Mouse (Mus musculus): ENCODE results near the gene Socs1. TPM values are rescaled to one million over a fixed set of nuclear protein-coding genes. Genes with fewer than 3 reads are reported as not detected.

Gene Socs1
- polyA plus RNA-seq, 1 experiment, result 4.0 TPM

DNA sequence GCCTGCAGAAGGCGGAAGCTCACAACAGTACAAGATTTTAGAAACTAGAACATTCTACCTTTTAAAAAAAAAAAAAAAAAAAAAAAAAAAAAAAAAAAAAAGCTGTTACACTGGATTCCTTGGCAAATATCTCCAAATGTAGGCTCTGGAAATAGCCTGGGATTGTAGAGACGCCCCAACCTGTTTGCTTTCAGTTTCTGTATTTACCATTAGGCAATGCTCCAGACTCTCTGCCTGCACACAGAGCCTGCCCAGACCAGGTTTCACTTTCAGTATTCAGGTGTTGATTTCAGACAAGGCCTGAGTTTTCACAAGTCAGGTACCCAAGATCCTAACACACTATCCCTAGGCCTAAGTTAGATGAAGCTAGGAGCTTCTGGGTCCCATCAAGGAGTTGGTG is 44.3 kb downstream of the Socs1 start:
- Histone ChIP-seq H3K27ac (ENCODE audit: control insufficient read depth, insufficient read depth, low read depth, low read length) (no peak overlapping the region), H3K4me1 (ENCODE audit: control insufficient read depth, insufficient read depth, low read length) (no peaks in the 10 kb centered on the region), H3K4me3 (ENCODE audit: control insufficient read depth, low read depth, low read length) (no peak overlapping the region), H3K36me3 (ENCODE audit: control insufficient read depth, insufficient read depth, low read length) (no peaks in the 10 kb centered on the region), H3K27me3 (ENCODE audit: control insufficient read depth, insufficient read depth, low read length) (no peaks in the 10 kb centered on the region)
- TF ChIP-seq POLR2A (IDR thresholded peaks at IDR 0.05; ENCODE audit: control insufficient read depth, low read depth, low read length), result no peak
- no peak for TF ChIP-seq CTCF (IDR thresholded peaks at IDR 0.05; ENCODE audit: control insufficient read depth, insufficient read depth, insufficient replicate concordance, low read depth, low read length)

DNA sequence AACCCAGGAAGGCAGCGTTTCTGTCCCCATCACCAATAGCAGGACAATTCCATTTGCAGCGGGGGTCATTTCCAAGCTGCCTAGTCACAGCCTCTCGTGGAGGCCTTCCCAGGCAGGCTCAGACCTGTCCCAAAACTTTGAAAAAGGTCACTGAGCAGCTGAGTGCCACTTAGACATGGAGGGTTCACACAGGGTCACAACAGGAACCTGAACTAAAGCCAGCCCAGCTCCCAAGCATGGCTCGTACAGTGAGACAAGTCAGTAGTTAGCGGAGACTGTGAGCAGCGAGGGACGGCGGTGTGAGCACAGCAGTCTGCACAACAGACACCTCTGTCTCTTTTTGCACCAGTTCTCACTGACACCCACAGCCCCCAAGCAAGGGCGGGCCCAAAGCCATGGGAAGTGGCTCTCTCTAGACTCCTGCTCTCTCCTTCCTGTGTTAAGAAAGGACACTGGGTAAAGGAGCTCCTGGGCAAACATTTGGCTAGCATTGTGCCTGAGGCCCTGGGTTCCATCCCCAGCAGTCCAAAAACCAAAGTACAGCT is 45.4 kb downstream of the Socs1 start:
- Histone ChIP-seq H3K27ac (ENCODE audit: control insufficient read depth, insufficient read depth, low read depth, low read length) (no peak overlapping the region), H3K27me3 (ENCODE audit: control insufficient read depth, insufficient read depth, low read length) (no peaks in the 10 kb centered on the region), H3K4me1 (ENCODE audit: control insufficient read depth, insufficient read depth, low read length) (no peaks in the 10 kb centered on the region), H3K36me3 (ENCODE audit: control insufficient read depth, insufficient read depth, low read length) (no peaks in the 10 kb centered on the region), H3K4me3 (ENCODE audit: control insufficient read depth, low read depth, low read length) (no peak overlapping the region)
- no peak for TF ChIP-seq POLR2A (IDR thresholded peaks at IDR 0.05; ENCODE audit: control insufficient read depth, low read depth, low read length)
- no peak for TF ChIP-seq CTCF (IDR thresholded peaks at IDR 0.05; ENCODE audit: control insufficient read depth, insufficient read depth, insufficient replicate concordance, low read depth, low read length)

DNA sequence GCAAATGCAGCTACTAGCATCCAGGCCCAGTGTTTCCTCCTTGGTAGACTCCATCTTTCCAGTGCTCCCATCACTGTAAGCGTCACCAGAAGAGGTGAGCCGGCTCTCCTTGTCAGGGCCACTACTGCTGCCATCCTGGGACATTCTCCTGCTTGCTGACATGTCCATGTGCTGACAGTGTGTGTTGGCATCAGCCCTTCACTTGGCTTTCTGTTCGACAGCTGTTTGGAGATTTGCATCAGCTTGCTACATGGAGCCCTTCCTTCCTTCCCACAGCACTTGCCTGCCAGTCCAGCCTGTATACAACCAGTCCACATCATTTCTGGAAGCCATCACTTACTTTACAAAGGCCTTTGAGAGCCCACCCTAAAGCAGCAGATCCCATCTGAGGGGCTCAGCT is 46.5 kb downstream of the Socs1 start:
- Histone ChIP-seq H3K36me3 (ENCODE audit: control insufficient read depth, insufficient read depth, low read length) (no peaks in the 10 kb centered on the region), H3K27me3 (ENCODE audit: control insufficient read depth, insufficient read depth, low read length) (no peaks in the 10 kb centered on the region), H3K4me3 (ENCODE audit: control insufficient read depth, low read depth, low read length) (no peak overlapping the region), H3K27ac (ENCODE audit: control insufficient read depth, insufficient read depth, low read depth, low read length) (no peak overlapping the region), H3K4me1 (ENCODE audit: control insufficient read depth, insufficient read depth, low read length) (no peaks in the 10 kb centered on the region)
- TF ChIP-seq POLR2A (IDR thresholded peaks at IDR 0.05; ENCODE audit: control insufficient read depth, low read depth, low read length) (no peak), CTCF (IDR thresholded peaks at IDR 0.05; ENCODE audit: control insufficient read depth, insufficient read depth, insufficient replicate concordance, low read depth, low read length) (no peak)

DNA sequence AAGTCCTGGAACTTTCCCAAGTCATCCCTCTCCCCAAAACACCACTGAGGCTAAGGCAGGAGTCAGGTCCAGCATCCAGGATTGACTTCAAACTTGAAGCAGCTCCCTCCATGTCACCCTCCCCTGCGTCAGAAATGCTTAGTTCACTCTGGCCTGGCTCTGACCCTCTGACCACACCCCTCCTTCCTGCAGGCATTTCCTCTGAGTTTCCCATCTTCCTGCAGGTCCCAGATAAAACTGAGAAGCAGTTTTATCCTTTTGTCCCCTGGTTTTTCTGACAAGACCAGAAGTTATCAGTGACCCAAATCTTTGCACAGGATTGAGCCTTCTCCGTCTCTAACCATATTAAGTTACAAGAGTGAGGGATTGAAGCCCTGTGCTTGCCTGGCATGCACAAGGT is 47.8 kb downstream of the Socs1 start:
- no peak overlapping the region for H3K27ac ChIP-seq (ENCODE audit: control insufficient read depth, insufficient read depth, low read depth, low read length)
- no peaks in the 10 kb centered on the region for H3K36me3 ChIP-seq (ENCODE audit: control insufficient read depth, insufficient read depth, low read length)
- no peak overlapping the region for H3K4me3 ChIP-seq (ENCODE audit: control insufficient read depth, low read depth, low read length)
- no peak for TF ChIP-seq POLR2A (IDR thresholded peaks at IDR 0.05; ENCODE audit: control insufficient read depth, low read depth, low read length)
- TF ChIP-seq CTCF (IDR thresholded peaks at IDR 0.05; ENCODE audit: control insufficient read depth, insufficient read depth, insufficient replicate concordance, low read depth, low read length), result no peak
- H3K4me1 ChIP-seq (ENCODE audit: control insufficient read depth, insufficient read depth, low read length), result no peaks in the 10 kb centered on the region
- H3K27me3 ChIP-seq (ENCODE audit: control insufficient read depth, insufficient read depth, low read length), result no peaks in the 10 kb centered on the region

DNA sequence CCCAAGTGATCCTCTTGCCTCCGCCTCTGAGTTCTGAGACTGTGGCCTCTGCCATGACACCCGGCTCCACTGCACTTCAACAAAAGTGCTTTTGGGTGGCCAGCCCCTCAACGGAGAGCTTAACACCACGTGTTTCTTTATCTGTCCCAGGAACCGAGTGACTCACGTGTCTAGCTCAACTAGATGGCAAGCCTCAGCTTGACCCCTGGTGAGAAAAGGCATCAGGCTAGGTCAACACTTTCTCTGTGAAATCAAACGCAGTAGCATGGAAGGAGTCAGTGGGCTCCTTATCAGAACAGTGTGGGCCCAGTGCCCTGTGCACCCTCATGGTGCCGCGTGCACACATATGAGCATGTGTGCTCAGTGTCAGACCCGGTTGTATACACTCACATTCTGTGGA is 49.0 kb downstream of the Socs1 start:
- Histone ChIP-seq H3K4me1 (ENCODE audit: control insufficient read depth, insufficient read depth, low read length) (no peaks in the 10 kb centered on the region), H3K27ac (ENCODE audit: control insufficient read depth, insufficient read depth, low read depth, low read length) (no peak overlapping the region), H3K4me3 (ENCODE audit: control insufficient read depth, low read depth, low read length) (no peak overlapping the region), H3K27me3 (ENCODE audit: control insufficient read depth, insufficient read depth, low read length) (no peaks in the 10 kb centered on the region), H3K36me3 (ENCODE audit: control insufficient read depth, insufficient read depth, low read length) (no peaks in the 10 kb centered on the region)
- no peak for TF ChIP-seq CTCF (IDR thresholded peaks at IDR 0.05; ENCODE audit: control insufficient read depth, insufficient read depth, insufficient replicate concordance, low read depth, low read length)
- no peak for TF ChIP-seq POLR2A (IDR thresholded peaks at IDR 0.05; ENCODE audit: control insufficient read depth, low read depth, low read length)

DNA sequence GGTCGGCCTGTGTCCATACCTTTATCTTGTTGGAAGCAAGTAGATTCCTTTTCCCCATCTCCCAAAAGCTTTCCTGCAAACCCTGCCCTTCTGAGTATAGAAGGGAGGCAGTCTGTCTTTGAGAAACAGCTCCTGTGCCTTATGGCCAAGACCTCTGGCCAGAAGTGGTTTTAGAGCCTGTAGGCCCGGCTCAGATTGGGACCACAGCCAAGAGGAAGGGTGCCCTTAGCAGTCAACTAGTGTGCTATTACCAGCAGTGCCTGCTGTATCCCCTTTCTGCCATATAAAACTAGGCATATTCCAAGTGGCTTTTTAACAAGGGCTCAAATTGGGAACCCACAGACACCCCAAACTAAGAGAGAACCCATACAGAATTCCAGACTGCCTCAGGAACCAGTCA is 49.6 kb downstream of the Socs1 start:
- Histone ChIP-seq H3K27me3 (ENCODE audit: control insufficient read depth, insufficient read depth, low read length) (no peaks in the 10 kb centered on the region), H3K27ac (ENCODE audit: control insufficient read depth, insufficient read depth, low read depth, low read length) (no peak overlapping the region), H3K36me3 (ENCODE audit: control insufficient read depth, insufficient read depth, low read length) (no peaks in the 10 kb centered on the region), H3K4me3 (ENCODE audit: control insufficient read depth, low read depth, low read length) (no peak overlapping the region), H3K4me1 (ENCODE audit: control insufficient read depth, insufficient read depth, low read length) (no peaks in the 10 kb centered on the region)
- no peak for TF ChIP-seq CTCF (IDR thresholded peaks at IDR 0.05; ENCODE audit: control insufficient read depth, insufficient read depth, insufficient replicate concordance, low read depth, low read length)
- no peak for TF ChIP-seq POLR2A (IDR thresholded peaks at IDR 0.05; ENCODE audit: control insufficient read depth, low read depth, low read length)

DNA sequence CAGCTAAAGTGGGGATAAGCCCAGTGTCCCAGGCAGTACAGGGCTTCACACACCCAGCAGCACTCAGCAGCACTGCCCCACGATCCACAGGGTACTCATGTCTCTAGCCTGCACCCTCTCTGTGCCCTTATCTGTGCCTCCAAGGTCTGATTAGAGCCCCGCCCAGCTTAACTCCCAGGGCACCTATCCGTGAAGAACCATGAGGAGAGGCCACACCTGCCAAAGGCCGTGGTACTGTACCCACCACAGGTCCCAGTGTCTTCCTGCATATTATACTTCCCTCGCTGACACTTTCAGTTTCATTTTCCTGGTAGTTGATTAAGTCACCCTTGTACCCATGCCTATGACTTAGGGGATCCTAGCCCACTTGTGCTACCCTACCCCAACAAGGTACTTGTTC is 52.9 kb downstream of the Socs1 start:
- Histone ChIP-seq H3K4me1 (ENCODE audit: control insufficient read depth, insufficient read depth, low read length) (no peaks in the 10 kb centered on the region), H3K27ac (ENCODE audit: control insufficient read depth, insufficient read depth, low read depth, low read length) (no peak overlapping the region), H3K27me3 (ENCODE audit: control insufficient read depth, insufficient read depth, low read length) (no peaks in the 10 kb centered on the region), H3K4me3 (ENCODE audit: control insufficient read depth, low read depth, low read length) (no peak overlapping the region), H3K36me3 (ENCODE audit: control insufficient read depth, insufficient read depth, low read length) (no peaks in the 10 kb centered on the region)
- TF ChIP-seq CTCF (IDR thresholded peaks at IDR 0.05; ENCODE audit: control insufficient read depth, insufficient read depth, insufficient replicate concordance, low read depth, low read length), result no peak
- no peak for TF ChIP-seq POLR2A (IDR thresholded peaks at IDR 0.05; ENCODE audit: control insufficient read depth, low read depth, low read length)

Other genes starting within 250 kb of the Socs1 start
- gene Dexi, start 242.5 kb downstream of the Socs1 start, polyA plus RNA-seq (2012; rRNA removed), result 16.4 and 17.7 TPM in 2 replicates
- gene Clec16a, start 240.2 kb downstream of the Socs1 start, polyA plus RNA-seq (2012; rRNA removed), result 30.6 and 30.8 TPM in 2 replicates
- gene Tnp2, start 3.1 kb upstream of the Socs1 start, polyA plus RNA-seq (2012; rRNA removed), result 28,810 and 28,975 TPM in 2 replicates
- gene Prm3, start 5.4 kb upstream of the Socs1 start, polyA plus RNA-seq (2012; rRNA removed), result 521 and 620 TPM in 2 replicates
- gene Prm2, start 10.6 kb upstream of the Socs1 start, polyA plus RNA-seq (2012; rRNA removed), result 18,395 and 18,587 TPM in 2 replicates
- 15,156 and 19,194 TPM in 2 replicates for gene Prm1, start 20.3 kb upstream of the Socs1 start, polyA plus RNA-seq (2012; rRNA removed)
- not detected in 2 replicates for gene Gm11172, start 27.4 kb upstream of the Socs1 start, polyA plus RNA-seq (2012; rRNA removed)
- gene Rmi2, start 49.5 kb upstream of the Socs1 start, polyA plus RNA-seq (2012; rRNA removed), result 1.5 and 1.7 TPM in 2 replicates

All from testis, adult 2 months (tissue).